In genomic region chr17:70397708-70398107, GRCm38 (mm10) we compare ENCODE assay signal across 13 mouse cellular contexts.
DNase-seq lines count a peak whose midpoint lies in the region; ATAC-seq and TF ChIP-seq lines count a peak whose summit lies in the region.
"Had no signal": no experiment of that assay in that cellular context is flagged by ENCODE, and none has a peak within 500 bp of the region (broad histone marks: within the 10 kb centered on the region; RNA-seq: fewer than 3 reads in every experiment).

No protein-coding gene starts in this region.

- H3K9ac ChIP-seq in forebrain, embryonic 15.5 days (replicated peaks), result no peak overlapping the region
- no peak overlapping the region for H3K9ac ChIP-seq in forebrain, embryonic 12.5 days
- no peak overlapping the region for H3K9ac ChIP-seq in midbrain, embryonic 14.5 days (replicated peaks; ENCODE audit: low read length)
- no peak overlapping the region for H3K9ac ChIP-seq in midbrain, embryonic 13.5 days (replicated peaks)
- H3K9ac ChIP-seq in hindbrain, postnatal 0 days (replicated peaks; ENCODE audit: low read length), result no peak overlapping the region
- no peak overlapping the region for H3K9ac ChIP-seq in neural tube, embryonic 15.5 days (replicated peaks)
- H3K9ac ChIP-seq: liver, embryonic 12.5 days had no signal

- no peak for TF ChIP-seq CTCF in hindbrain, postnatal 0 days (IDR thresholded peaks at IDR 0.05; ENCODE audit: low read depth)
- TF ChIP-seq CTCF in cerebellum, adult 2 months (IDR thresholded peaks at IDR 0.05; ENCODE audit: borderline replicate concordance, insufficient read depth, low read depth, low read length), result no peak

- DNase-seq in midbrain, embryonic 14.5 days, result peak; percentile 2
- peak; percentile 25 for DNase-seq in hindbrain, postnatal 0 days (ENCODE audit: low spot score)
- DNase-seq in cerebellum, adult 11-12 months, result no peak
- no peak for DNase-seq in cerebellum, adult 2 months
- DNase-seq: B cell, adult 2 months; thymus, adult 18-20 months had no signal

- H3K36me3 ChIP-seq in forebrain, embryonic 15.5 days, result no peaks in the 10 kb centered on the region
- H3K36me3 ChIP-seq in forebrain, embryonic 12.5 days (replicated peaks), result no peaks in the 10 kb centered on the region
- no peaks in the 10 kb centered on the region for H3K36me3 ChIP-seq in midbrain, embryonic 14.5 days (ENCODE audit: control insufficient read depth, insufficient read depth, low read length)
- H3K36me3 ChIP-seq in midbrain, embryonic 13.5 days, result no peaks in the 10 kb centered on the region
- H3K36me3 ChIP-seq in hindbrain, postnatal 0 days (ENCODE audit: insufficient read depth, low read length), result no peaks in the 10 kb centered on the region
- H3K36me3 ChIP-seq in neural tube, embryonic 15.5 days, result no peaks in the 10 kb centered on the region
- H3K36me3 ChIP-seq: liver, embryonic 12.5 days had no signal

- no peaks in the 10 kb centered on the region for H3K27me3 ChIP-seq in forebrain, embryonic 15.5 days
- no peaks in the 10 kb centered on the region for H3K27me3 ChIP-seq in forebrain, embryonic 12.5 days
- no peaks in the 10 kb centered on the region for H3K27me3 ChIP-seq in midbrain, embryonic 14.5 days (ENCODE audit: control insufficient read depth, insufficient read depth, low read length)
- H3K27me3 ChIP-seq in midbrain, embryonic 13.5 days, result no peaks in the 10 kb centered on the region
- no peaks in the 10 kb centered on the region for H3K27me3 ChIP-seq in hindbrain, postnatal 0 days (ENCODE audit: insufficient read depth, low read length)
- H3K27me3 ChIP-seq in neural tube, embryonic 15.5 days (replicated peaks), result no peaks in the 10 kb centered on the region
- no peaks in the 10 kb centered on the region for H3K27me3 ChIP-seq in cerebellum, adult 2 months (ENCODE audit: control insufficient read depth, insufficient read depth, low read length)
- H3K27me3 ChIP-seq: liver, embryonic 12.5 days had no signal

- H3K4me2 ChIP-seq in forebrain, embryonic 15.5 days (replicated peaks), result no peak overlapping the region
- H3K4me2 ChIP-seq in forebrain, embryonic 12.5 days, result no peak overlapping the region
- H3K4me2 ChIP-seq in midbrain, embryonic 14.5 days (ENCODE audit: low read length), result no peak overlapping the region
- no peak overlapping the region for H3K4me2 ChIP-seq in midbrain, embryonic 13.5 days (replicated peaks)
- no peak overlapping the region for H3K4me2 ChIP-seq in hindbrain, postnatal 0 days (ENCODE audit: low read depth, low read length)
- no peak overlapping the region for H3K4me2 ChIP-seq in neural tube, embryonic 15.5 days
- H3K4me2 ChIP-seq: liver, embryonic 12.5 days; midbrain, embryonic 11.5 days had no signal

- no peaks in the 10 kb centered on the region for H3K9me3 ChIP-seq in forebrain, embryonic 15.5 days
- H3K9me3 ChIP-seq in forebrain, embryonic 12.5 days, result no peaks in the 10 kb centered on the region
- H3K9me3 ChIP-seq in midbrain, embryonic 14.5 days (ENCODE audit: control insufficient read depth, low read length), result no peaks in the 10 kb centered on the region
- no peaks in the 10 kb centered on the region for H3K9me3 ChIP-seq in midbrain, embryonic 13.5 days
- no peaks in the 10 kb centered on the region for H3K9me3 ChIP-seq in hindbrain, postnatal 0 days (ENCODE audit: low read length)
- no peaks in the 10 kb centered on the region for H3K9me3 ChIP-seq in neural tube, embryonic 15.5 days (replicated peaks)

- no peak overlapping the region for H3K4me3 ChIP-seq in forebrain, embryonic 15.5 days
- H3K4me3 ChIP-seq in forebrain, embryonic 12.5 days (replicated peaks), result no peak overlapping the region
- no peak overlapping the region for H3K4me3 ChIP-seq in midbrain, embryonic 14.5 days (replicated peaks; ENCODE audit: low read depth, low read length)
- H3K4me3 ChIP-seq in midbrain, embryonic 13.5 days (replicated peaks), result no peak overlapping the region
- no peak overlapping the region for H3K4me3 ChIP-seq in hindbrain, postnatal 0 days (ENCODE audit: low read length)
- no peak overlapping the region for H3K4me3 ChIP-seq in neural tube, embryonic 15.5 days (replicated peaks)
- no peak overlapping the region for H3K4me3 ChIP-seq in cerebellum, adult 2 months (replicated peaks; ENCODE audit: insufficient read depth, low read depth, low read length)
- H3K4me3 ChIP-seq: liver, embryonic 12.5 days had no signal

- peak overlapping the region; percentile 3; the same call in 1 of the 2 replicates for H3K27ac ChIP-seq in forebrain, embryonic 15.5 days (replicated peaks)
- no peak overlapping the region for H3K27ac ChIP-seq in forebrain, embryonic 12.5 days
- no peak overlapping the region for H3K27ac ChIP-seq in midbrain, embryonic 14.5 days (replicated peaks; ENCODE audit: low read depth, low read length)
- no peak overlapping the region for H3K27ac ChIP-seq in midbrain, embryonic 13.5 days
- H3K27ac ChIP-seq in hindbrain, postnatal 0 days, result no peak overlapping the region
- H3K27ac ChIP-seq in neural tube, embryonic 15.5 days (replicated peaks), result peak overlapping the region; percentile 30; the same call in 1 of the 2 replicates
- no peak overlapping the region for H3K27ac ChIP-seq in cerebellum, adult 2 months (ENCODE audit: insufficient read depth, low read length)
- H3K27ac ChIP-seq: liver, embryonic 12.5 days had no signal

- WGBS in forebrain, embryonic 15.5 days, result 45% methylated on average over 8 of the region's 8 CpGs
- 67% methylated on average over 8 of the region's 8 CpGs for WGBS in forebrain, embryonic 12.5 days
- 71% methylated on average over 8 of the region's 8 CpGs for WGBS in midbrain, embryonic 14.5 days
- 71% methylated on average over 8 of the region's 8 CpGs for whole genome bisulfite sequencing in midbrain, embryonic 13.5 days
- WGBS in hindbrain, postnatal 0 days, result 37% methylated on average over 8 of the region's 8 CpGs
- WGBS in neural tube, embryonic 15.5 days, result 31% methylated on average over 8 of the region's 8 CpGs
- 69% methylated on average over 8 of the region's 8 CpGs for WGBS in cerebellum, adult 2 months

- 0 out of 2 replicates have a peak, but pooled peaks cover 7% of the 10 kb centered on the region for H3K4me1 ChIP-seq in forebrain, embryonic 15.5 days
- peaks cover 10% of the 10 kb centered on the region for H3K4me1 ChIP-seq in forebrain, embryonic 12.5 days
- 0 out of 2 replicates have a peak, but pooled peaks cover 3% of the 10 kb centered on the region for H3K4me1 ChIP-seq in midbrain, embryonic 14.5 days (ENCODE audit: control insufficient read depth, insufficient read depth, low read length)
- 0 out of 2 replicates have a peak, but pooled peaks cover 9% of the 10 kb centered on the region for H3K4me1 ChIP-seq in midbrain, embryonic 13.5 days (replicated peaks)
- no peaks in the 10 kb centered on the region for H3K4me1 ChIP-seq in hindbrain, postnatal 0 days (ENCODE audit: insufficient read depth, low read length)
- H3K4me1 ChIP-seq in neural tube, embryonic 15.5 days, result peaks cover 13% of the 10 kb centered on the region; the same call in 1 of the 2 replicates
- H3K4me1 ChIP-seq in cerebellum, adult 2 months (ENCODE audit: control insufficient read depth, insufficient read depth, low read length), result no peaks in the 10 kb centered on the region; the same call in 1 of the 2 replicates
- H3K4me1 ChIP-seq: liver, embryonic 12.5 days had no signal

- ATAC-seq in forebrain, embryonic 15.5 days (replicated peaks), result no peak
- no peak for ATAC-seq in forebrain, embryonic 12.5 days (ENCODE audit: low FRiP score)
- no peak for ATAC-seq in midbrain, embryonic 14.5 days (ENCODE audit: low FRiP score, low TSS enrichment)
- ATAC-seq in midbrain, embryonic 13.5 days, result no peak
- ATAC-seq in hindbrain, postnatal 0 days, result no peak
- ATAC-seq in neural tube, embryonic 15.5 days (ENCODE audit: low FRiP score), result peak; percentile 64; the same call in 1 of the 2 replicates
- ATAC-seq: intestine, embryonic 16.5 days; liver, embryonic 12.5 days had no signal

- TF ChIP-seq POLR2A in cerebellum, adult 2 months (IDR thresholded peaks at IDR 0.05; ENCODE audit: borderline replicate concordance, insufficient read depth, low read length), result no peak

Comparison
In these comparisons a context has a peak if more than half of its experiments do, and no peak if none do; other contexts are left out.
1. H3K27ac ChIP-seq: peak in forebrain, embryonic 15.5 days (single experiment) and neural tube, embryonic 15.5 days (single experiment); none in forebrain, embryonic 12.5 days (single experiment), midbrain, embryonic 14.5 days (single experiment), midbrain, embryonic 13.5 days (single experiment), hindbrain, postnatal 0 days (single experiment) and cerebellum, adult 2 months (single experiment).
2. DNase-seq: peak in midbrain, embryonic 14.5 days (single experiment) and hindbrain, postnatal 0 days (single experiment); none in cerebellum, adult 11-12 months (single experiment) and cerebellum, adult 2 months (0 of 2).